Mouse (Mus musculus) gonadal fat pad, adult 2 months (tissue): ENCODE measurements around the gene Tex9. TPM values are rescaled to one million over a fixed set of nuclear protein-coding genes. Genes with fewer than 3 reads are reported as not detected.

ENCODE experiments used
- DNase-seq: peaks from one replicate; pipeline ENCODE4 v3.0.0-alpha.2; 2012; ENCODE audit warnings: low read depth
- polyA plus RNA-seq: library from polyadenylated mRNA; depleted of rRNA; stranded (reverse); fragments of >200 nt; gene quantifications from 2 replicates; pipeline ENCODE4 v1.2.3, GENCODE M21; 2012; rRNA removed

Gene Tex9
- polyA plus RNA-seq: 3.2 and 4.0 TPM in 2 replicates

DNA sequence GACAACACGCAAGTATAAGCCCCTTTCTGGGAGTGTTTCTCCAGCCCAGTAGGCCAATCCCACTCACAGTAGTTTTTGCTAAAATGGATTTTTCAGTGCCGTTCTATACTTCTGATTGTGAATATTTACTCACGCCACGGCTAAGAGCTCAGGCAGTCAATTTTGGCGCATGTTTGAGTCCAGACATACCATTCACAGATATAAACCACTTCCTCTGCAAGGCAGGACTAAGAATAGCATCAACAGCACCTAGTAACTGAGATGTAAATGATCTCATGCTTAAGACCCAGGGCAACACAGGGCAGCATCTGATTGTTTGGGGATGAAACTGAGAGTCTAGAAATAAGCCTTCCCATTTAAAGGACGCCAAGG, at the start of gene Tex9:
Tex9 (minus strand) TSS at position 19 of the 372 bp plus-strand sequence.
- no peak for DNase-seq

DNA sequence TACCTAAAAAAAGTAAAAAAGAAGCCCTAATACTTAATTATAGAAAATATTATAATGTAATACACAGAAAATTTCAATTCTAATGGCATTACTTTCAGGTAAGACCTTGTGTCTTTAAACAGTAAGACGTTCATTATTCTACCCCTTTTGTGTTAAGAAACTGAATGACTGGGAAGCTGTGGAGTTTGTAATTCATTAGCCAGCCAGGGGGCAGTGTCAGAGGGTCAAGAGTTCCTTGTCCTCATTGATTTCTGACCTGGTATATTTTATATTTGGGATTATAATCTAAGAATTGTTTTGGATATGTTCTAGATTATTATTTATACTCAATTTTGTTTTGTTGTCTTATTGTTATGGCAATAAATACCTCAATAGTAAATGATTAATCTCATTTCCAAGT, 45.1 kb upstream of the Tex9 start:
- no peak for DNase-seq

DNA sequence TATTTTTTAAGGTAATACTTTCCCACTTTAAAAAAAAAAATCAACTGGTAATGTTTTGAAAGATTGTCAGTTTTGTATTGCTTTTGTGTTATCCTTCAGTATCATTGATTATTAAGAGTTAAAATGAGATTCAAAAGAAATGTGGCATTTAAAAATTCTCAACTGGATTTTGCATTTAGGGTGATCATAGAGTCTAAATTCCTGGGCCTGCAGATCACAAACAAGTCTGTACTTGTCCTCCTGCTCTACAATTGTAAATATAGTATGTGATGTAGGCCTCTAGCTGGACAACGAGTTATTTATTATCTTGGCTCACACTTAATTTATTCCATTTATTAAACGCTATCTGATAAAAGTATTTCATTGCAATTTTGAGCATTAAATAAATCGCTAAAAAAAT, 43.4 kb upstream of the Tex9 start:
- no peak for DNase-seq

DNA sequence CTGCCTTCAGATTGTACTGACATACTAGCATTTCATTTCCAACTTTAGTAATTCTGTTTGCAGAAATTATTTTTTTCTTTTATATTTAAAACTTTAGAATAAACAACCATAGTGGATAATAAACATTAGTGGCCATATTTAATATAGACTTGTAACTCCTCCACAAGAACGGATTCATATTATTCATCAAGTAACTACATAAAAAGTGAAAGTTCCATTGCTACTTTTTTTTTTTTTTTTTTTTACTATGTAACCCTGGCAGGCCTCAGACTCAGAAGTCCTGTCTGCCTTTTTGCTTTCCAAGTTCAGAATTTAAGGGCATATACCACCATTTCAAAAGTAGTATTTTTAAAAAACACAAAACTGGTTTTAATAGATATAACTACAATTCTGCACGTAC, 43.0 kb upstream of the Tex9 start:
- no peak for DNase-seq

DNA sequence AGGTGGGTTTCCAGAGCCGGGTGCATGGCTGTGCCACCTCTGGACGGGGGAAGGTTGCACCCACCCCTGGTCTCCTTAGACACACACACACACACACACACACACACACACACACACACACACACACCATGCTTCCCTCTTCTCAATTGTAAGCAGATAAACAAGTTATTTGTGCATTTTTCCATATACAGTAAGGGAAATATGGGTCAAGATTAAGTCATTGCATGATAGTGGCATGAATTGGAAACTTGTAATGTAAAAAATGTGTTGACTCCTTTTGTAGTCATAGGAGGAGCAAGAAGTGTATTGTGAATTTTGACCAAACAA, 41.0 kb upstream of the Tex9 start:
- no peak for DNase-seq

DNA sequence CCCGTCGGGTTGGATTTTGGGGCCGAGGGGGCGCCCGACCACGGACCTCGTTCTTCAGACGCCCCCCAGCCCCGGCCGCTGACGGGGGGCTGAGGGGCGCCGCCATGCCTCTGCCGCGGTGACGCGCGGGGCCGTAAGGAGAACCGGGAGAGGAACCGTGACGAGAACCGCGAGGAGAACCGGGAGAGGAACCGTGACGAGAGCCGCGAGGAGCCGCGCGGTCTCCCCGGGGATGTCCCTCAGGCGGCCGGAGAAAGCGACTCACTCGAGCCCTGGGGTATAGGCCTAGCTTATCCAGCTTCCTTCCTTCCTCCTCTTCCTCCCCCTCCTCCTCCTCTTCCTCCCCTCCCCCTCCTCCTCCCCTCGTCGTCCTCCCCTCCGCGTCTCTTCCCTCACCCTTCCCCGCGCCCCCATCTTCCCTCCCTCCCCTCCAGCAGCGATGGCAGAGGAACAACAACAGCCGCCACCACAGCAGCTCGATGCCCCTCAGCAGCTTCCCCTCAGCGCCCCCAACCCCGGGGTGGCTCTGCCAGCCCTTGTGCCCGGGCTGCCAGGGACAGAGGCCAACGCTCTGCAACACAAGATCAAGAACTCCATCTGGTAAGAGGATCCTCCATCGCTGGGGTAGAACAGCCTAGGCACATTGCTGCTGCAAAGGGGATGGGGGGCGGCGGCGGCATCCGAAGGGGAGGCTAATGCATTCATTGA, 40.5 kb upstream of the Tex9 start:
- no peak for DNase-seq

DNA sequence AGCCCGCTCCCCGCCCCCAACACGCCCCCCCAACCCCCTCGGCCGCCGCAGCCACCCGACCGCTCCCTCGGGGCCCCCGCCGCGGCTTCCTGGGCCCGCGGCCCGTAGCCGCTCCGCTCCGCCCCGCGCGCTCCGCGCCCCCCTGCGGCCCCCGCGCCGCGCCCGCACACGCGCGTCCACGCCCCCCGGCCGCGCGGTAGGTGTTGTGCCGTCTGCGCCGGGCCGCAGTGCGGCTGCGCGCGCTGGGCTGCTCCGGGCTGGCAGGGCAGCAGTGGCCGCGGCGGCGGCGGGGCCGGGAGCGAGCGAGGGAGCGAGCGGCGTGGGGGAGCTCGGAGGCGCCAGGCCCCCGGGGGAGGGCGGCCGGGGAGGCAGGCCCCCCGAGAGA, 40.0 kb upstream of the Tex9 start, which contains the start of gene Rfx7:
Rfx7 (plus strand) TSS at position 245 of the 385 bp plus-strand sequence.
- no peak for DNase-seq

DNA sequence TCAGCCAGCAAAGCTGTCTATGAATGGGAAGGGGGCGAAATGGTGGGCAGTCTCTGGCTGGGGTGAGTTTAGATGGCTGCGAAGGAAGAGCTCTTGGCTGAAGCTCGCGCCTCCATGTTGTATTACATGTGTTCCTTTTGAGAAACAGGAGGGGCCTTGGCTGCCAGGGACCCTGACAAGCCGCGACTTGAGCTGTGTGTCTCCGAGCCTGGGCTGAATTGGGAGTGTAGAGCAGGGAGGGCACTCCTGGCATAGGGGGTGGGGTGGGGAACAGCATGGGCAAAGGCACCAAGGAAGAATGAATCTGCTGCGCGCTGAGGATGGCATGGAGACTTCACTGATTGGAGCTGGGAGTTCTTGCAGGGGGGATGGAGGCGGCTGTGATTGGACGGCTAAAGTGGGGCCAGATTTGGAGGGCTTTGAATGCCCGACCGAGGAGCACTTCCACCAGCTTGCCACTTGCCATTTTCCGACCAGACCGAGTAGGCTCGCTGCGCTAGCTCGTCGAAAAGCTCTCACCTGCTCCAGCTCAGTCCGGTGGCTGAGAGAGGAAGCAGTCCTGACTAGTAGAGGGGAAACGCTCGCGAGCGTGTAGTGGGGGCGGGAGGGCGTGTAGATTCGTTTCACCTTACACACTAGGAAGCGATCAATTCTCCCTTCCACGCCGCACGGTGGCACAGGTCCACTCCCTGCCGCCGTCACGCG, 39.4 kb upstream of the Tex9 start:
- DNase-seq: peak; percentile 52

DNA sequence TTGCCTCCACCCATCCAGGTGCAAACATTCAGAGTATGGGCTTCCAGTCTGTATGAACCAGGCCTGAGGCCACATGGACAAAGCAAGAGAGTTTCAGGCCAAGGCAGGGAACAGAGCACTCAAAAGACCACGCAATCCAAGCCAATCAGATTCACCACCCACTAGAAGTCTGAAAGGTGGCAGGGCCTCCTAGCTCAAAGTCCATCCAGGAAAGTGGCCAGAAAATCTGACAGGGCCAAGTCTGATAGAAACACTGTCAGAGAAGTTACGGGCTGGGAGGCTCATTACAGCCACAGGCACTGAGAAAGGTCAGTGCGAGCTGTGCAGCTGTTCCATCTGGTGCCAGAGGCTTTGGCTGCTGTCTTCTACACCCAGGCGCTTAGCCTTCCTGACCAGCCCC, 38.8 kb upstream of the Tex9 start:
- DNase-seq: no peak

DNA sequence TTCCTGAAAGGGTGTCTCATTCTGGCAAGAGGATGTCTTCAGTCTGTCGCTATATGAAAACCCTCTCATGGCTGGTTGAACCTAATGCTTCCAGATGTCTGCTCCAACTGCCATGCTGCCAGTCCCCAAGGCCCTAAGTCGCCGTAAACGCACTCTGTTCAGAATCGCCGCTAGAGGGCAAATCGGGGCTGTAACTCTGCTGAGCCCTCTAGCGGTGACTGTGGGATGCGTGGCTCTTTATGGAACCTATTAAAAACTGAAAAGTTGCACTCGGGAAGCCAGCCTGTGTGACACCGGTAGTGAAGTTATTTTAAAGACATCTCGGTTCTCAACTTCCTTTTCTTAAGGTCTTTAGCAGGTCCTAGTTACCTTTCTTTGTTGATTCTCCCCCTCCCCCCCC, 38.2 kb upstream of the Tex9 start:
- peak; percentile 60 for DNase-seq

DNA sequence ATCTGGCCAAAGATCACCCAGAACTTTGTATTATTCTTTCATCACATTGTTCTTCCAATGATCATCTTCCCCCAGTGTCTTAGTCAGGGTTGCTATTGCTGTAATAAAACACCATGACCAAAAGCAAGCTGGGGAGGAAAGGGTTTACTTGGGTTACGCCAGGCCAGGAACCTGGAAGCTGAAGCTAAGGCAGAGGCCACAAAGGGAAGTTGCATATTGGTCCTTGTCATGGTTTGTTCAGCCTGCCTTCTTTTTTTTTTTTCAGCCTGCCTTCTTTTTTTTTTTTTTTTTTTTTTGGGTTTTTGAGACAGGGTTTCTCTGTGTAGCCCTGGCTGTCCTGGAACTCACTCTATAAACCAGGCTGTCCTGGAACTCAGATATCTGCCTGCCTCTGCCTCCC, 34.1 kb upstream of the Tex9 start:
- DNase-seq: no peak

DNA sequence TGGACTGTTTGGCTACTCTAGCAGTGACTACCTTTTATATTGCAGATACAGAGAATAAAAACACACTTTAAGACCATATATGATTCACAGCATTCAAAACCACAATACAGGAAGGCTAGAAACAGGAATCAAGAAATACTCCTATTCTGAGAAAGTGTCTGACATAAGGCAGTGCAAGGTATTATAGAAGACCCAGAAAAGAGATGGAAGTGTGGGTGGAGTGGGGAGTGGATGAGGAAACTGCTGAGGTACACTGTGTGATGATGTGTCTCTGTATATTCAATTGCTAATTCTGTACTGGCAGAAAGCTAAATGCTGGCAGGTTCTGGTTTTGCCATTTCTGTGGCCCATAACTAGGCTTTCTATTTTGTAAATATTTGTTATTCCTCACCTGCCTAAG, 28.8 kb upstream of the Tex9 start:
- no peak for DNase-seq

DNA sequence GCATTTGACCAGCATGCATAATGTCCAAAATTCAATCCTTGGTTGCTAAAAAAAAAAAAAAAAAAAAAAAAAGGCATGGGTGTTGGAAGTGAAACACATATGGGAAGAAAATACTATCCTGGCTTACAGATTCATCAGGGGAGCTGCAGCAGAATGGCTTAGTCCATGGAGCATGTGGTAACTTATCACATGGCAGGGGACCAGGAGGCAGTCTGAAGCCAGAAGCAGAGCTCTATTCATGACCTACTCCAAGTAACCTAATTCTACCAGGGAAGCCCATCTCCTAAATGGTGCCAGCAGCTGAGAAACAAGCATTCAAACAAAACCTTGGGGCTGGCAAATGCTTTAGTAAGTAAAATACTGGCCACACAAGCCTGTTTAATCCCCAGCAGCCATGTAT, 27.2 kb upstream of the Tex9 start:
- no peak for DNase-seq

DNA sequence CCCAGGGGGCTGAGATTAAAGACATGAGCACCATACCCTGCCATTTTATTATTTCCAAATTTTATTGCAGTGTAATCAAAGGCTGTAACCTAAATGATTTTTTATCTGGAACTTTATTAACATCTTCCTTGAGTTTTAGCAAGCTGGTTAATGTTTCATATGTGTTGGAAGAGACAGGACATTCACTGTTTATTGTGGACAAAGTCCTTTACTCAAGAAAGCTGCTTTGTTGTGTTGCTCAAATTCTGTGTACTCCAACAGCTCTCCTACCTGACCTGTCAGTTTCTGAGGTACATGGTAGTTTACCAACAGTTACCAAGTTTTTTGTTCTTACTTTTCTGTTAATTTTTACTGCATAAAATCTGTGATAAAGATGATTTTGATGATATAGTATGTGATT, 23.4 kb upstream of the Tex9 start:
- no peak for DNase-seq

DNA sequence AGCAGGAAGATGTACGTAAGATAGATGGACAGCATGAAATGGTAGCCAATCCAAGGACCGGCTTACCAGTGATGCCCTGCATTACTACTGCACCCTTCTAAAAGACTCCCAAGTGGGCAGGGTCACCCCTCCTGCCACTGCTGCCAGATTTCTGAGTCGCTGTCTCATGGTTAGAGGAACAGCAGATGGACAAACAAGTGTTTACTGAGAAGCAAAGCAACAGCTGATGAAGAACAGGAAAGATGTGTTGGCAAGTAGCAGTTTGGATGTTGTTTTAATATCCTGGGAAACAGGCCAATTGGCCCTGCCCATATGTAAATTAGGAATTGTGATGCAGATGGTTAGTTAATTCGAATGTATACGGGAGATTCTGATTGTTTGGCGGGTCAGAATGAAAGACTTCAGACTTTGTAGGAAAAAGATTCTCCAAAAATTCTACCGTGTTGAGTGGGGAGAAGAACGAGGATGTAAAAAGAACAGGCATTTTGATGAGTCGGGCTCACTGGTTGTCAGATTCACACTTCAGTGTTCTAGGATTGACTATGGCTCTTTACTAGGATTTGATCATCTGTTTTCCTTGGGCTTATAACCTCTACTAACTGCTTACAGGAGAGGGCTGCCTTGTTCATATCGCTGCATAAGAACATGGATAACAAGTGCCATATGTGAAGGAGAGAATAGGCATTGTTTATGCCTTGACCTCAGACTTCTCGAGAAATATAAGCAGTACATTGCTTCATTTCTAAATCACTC, 20.4 kb upstream of the Tex9 start:
- DNase-seq: no peak

DNA sequence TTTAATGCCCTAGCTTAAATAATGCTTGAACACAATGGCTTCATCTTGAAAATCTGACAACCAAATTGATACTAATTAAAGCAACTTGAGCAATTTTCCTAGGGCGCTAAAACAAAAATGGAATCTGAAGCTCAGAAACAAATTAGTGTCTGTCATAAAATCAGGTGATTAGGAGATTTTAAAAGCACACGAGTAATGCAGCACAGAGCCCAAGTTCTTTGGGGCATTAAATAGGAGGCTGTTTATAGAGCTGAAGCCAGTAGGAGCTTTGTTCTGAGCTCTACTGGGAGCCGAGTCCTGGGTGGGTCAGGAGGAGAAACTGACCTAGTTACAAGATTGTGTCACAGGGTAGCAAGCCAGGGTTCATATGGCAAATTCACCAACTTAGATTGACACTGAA, 5.2 kb upstream of the Tex9 start:
- DNase-seq: no peak

DNA sequence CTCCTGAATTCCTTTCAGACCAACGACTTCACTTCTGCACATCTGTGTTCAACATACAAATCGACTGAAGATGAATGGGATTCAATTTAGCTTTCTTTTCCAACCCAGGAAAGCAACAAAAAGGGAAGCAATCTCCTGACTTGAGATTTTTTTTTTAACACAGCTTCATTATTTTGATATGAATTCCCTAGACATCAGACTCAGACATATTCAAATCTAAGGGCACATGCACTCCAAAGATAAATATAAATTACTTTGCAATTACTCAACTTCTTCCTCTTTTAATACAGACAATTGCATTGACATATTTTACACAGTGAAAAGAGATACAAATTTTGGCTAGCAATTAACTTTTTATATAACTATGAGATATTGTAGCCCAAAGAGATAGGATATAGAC, 4.7 kb upstream of the Tex9 start:
- DNase-seq: no peak

DNA sequence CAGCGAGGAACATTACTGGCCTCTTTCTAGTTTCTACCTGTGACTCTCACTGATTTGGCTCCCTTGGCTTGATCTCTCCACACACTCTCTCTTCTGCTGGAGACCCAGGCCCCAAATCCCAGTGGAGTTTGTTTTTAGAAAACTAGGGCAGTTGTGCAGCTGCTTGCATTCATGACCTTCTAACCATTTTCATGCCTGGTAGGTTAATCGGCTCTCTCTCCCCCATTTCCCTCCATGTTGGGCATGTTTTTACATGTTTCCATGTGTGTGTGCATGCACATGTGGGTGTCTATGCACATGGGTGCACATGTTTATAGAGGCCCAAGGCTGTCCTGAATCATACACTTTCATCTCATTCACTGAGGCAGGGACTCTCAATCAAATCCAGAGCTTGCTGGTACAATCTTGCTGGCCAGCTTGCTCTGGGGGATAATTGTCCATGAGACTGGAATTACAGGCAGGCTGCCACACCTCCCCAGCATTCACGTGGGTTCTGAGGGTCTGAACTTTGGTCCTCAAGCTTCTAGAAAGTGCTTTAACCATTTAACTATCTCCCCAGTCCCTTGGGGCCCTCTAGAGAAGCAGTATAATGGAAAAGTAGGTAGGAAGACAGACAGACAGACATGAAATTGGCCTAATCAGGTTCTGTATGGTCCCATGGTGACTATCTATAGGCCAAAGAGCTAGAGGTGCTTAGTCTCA, 2.1 kb upstream of the Tex9 start:
- no peak for DNase-seq

DNA sequence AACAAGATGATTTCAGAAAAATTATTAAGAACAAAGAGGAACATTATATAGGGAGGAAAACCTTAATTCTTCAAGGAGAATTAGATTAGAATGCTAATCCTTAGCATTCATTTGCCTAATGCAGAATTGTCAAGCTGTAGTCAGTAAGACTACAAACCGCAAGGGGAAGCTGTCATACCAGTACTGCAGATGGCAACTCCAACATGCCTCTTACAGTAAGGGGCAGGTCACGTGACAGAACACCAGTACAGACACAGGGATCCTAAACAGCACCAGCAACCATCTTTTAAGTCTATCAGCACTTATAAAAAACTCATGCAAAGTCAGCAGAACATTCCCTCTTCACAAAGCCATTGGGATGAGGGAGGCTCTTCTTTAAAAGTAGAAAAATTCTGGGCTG, 1.5 kb upstream of the Tex9 start:
- DNase-seq: no peak

DNA sequence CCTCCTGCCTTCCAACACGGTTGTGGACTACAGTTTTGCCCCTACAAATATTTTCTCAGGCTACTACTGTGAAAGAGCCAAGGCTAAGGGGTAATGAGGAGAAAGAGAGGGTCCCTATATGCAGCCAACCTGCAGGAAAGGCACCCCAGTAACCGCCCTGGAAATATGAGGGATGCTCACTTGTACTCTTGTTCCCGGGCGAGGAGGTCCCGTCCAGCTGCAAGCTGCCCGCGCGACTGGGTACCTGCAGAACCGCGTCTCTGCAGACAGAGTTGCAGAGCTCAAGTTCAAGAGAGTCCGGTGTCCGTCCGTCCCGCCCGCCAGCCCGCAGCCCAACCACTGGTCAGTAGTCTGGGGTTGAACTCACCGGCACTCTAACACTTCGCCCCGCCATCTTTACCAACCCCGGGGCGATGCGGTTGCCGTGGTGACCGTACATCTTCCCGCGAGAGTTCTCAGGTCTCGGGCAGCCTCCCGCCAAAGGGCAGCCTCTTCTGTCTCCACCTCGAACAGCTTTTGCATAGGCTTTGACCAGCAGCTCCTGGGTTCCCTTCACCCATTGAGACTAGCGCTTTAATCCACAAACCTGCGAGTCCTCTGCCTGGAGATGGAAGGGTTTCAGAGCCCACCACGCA, 336 bp downstream of the Tex9 start:
- DNase-seq: no peak

DNA sequence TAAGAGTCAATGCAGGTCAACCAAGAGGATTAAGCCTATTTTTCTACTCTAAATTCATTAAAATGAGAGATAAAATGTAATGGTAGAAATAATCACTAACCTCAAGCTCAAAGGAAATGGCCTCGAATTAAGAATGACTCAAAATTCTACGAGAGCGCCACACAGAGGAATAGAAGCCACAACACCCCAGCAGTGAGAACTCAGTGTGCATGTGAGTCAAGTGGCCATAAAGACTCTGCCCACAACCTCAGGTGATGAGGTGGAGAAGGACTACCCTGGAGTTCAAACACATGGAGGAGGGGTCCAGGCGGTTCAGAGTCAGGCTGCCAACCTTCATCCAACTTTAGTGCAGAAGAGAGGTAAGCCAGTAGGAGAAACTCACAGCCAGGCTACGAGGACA, 2.9 kb downstream of the Tex9 start:
- DNase-seq: no peak

DNA sequence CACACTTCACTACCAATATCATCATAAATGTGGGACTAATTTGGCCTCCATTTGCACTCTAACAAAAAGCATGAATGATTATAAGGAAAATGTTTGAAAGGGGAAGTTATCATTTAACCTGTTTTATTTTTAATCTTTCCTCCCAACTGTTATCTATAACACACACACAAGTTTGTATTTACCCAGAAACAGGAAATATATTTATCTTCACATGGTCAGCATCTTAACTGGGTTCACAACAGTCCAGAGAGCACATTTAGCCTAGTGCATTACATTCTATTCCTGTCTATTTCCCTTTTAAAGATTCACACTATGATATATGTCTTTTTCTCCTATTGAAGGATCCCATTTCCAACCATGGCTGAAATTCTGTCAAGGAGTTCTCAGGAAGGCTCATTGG, 3.5 kb downstream of the Tex9 start:
- no peak for DNase-seq
